Mouse (Mus musculus) bone marrow macrophage, adult 2 months (primary cell): ENCODE measurements around the gene Gm20441.

Experiments
- CTCF ChIP-seq: IDR thresholded peaks from 2 replicates; pipeline ENCODE4 v1.5.1; 2012; ENCODE audit warnings: low read depth, mild to moderate bottlenecking, low read length, moderate library complexity
- POLR2A ChIP-seq: IDR thresholded peaks from 2 replicates; pipeline ENCODE4 v1.6.1; 2012; ENCODE audit warnings: mild to moderate bottlenecking, low read depth, low read length, borderline replicate concordance

GRCm38 (mm10) chr10:75763682-75764518 lies 16.9 kb downstream of the Gm20441 start, which contains the start of gene Cabin1:
- 0 out of 2 replicates have a peak, but pooled peaks have one; percentile 30 for TF ChIP-seq POLR2A
- TF ChIP-seq CTCF = no peak
